Comparison of ENCODE assay signal across 10 mouse cellular contexts in genomic region chr2:168438981-168439452, GRCm38 (mm10).
A peak's percentile ranks its signal among the peaks of the same experiment; 100 is the strongest.
DNase-seq lines count a peak whose midpoint lies in the region; ATAC-seq and TF ChIP-seq lines count a peak whose summit lies in the region.
"Had no signal": no experiment of that assay in that cellular context is flagged by ENCODE, and none has a peak within 500 bp of the region (broad histone marks: within the 10 kb centered on the region; RNA-seq: fewer than 3 reads in every experiment).

No protein-coding gene starts in this region.

- no peak overlapping the region for H3K4me2 ChIP-seq in kidney, embryonic 15.5 days
- H3K4me2 ChIP-seq: hindbrain, embryonic 12.5 days; liver, embryonic 13.5 days had no signal

- H3K36me3 ChIP-seq in splenic B cell, adult 2 months (ENCODE audit: control insufficient read depth, insufficient read depth, low read length, poor library complexity, severe bottlenecking), result no peaks in the 10 kb centered on the region
- no peaks in the 10 kb centered on the region for H3K36me3 ChIP-seq in kidney, embryonic 15.5 days
- H3K36me3 ChIP-seq: hindbrain, embryonic 12.5 days; liver, embryonic 13.5 days had no signal

- H3K4me3 ChIP-seq in layer of hippocampus, adult 2 months, result no peak overlapping the region
- H3K4me3 ChIP-seq in kidney, embryonic 15.5 days (replicated peaks), result no peak overlapping the region
- H3K4me3 ChIP-seq: hindbrain, embryonic 12.5 days; liver, embryonic 13.5 days had no signal

- intact Hi-C loops in left cerebral cortex, postnatal 4 days (cut with DNase I), result no loop called here

- no peak for TF ChIP-seq POLR2A in brain, embryonic 14.5 days (IDR thresholded peaks at IDR 0.05; ENCODE audit: borderline replicate concordance, extremely low read depth, insufficient read depth, insufficient read length, poor library complexity, severe bottlenecking)

- WGBS in kidney, embryonic 15.5 days, result 54% methylated on average over 8 of the region's 8 CpGs

- H3K27ac ChIP-seq in layer of hippocampus, adult 2 months, result peak overlapping the region; percentile 82
- H3K27ac ChIP-seq in kidney, embryonic 15.5 days, result no peak overlapping the region
- H3K27ac ChIP-seq: hindbrain, embryonic 12.5 days; liver, embryonic 13.5 days had no signal

- no peak for ATAC-seq in kidney, embryonic 15.5 days (replicated peaks; ENCODE audit: low FRiP score)
- ATAC-seq in erythroblast, adult 5-6 weeks (replicated peaks; ENCODE audit: low FRiP score, poor library complexity, severe bottlenecking), result no peak

- H3K9me3 ChIP-seq in kidney, embryonic 15.5 days (replicated peaks), result no peaks in the 10 kb centered on the region

- no peak for TF ChIP-seq CTCF in layer of hippocampus, adult 2 months (conservative IDR thresholded peaks at IDR 0.05)
- no peak for TF ChIP-seq CTCF in brain, embryonic 14.5 days (IDR thresholded peaks at IDR 0.05; ENCODE audit: borderline replicate concordance, extremely low read depth, insufficient read depth, insufficient read length)

- no peak for DNase-seq in layer of hippocampus, adult 2 months (ENCODE audit: low spot score in 2 of 2)
- DNase-seq in layer of hippocampus, postnatal 25 days (ENCODE audit: extremely low spot score in 1 of 2, low spot score in 1 of 2), result no peak
- peak; percentile 39 for DNase-seq in brain, embryonic 14.5 days (ENCODE audit: low read depth)
- peak; percentile 36 for DNase-seq in left cerebral cortex, postnatal 4 days
- peak; percentile 72 for DNase-seq in splenic B cell, adult 2 months (ENCODE audit: low read depth, low spot score)
- no peak for DNase-seq in kidney, postnatal 10 days
- DNase-seq: liver, embryonic 13.5 days had no signal

- no peak overlapping the region for H3K9ac ChIP-seq in kidney, embryonic 15.5 days
- H3K9ac ChIP-seq: hindbrain, embryonic 12.5 days; liver, embryonic 13.5 days had no signal

- H3K27me3 ChIP-seq in splenic B cell, adult 2 months (ENCODE audit: control insufficient read depth, insufficient read depth, low read length, poor library complexity, severe bottlenecking), result no peaks in the 10 kb centered on the region
- no peaks in the 10 kb centered on the region for H3K27me3 ChIP-seq in kidney, embryonic 15.5 days
- H3K27me3 ChIP-seq: liver, embryonic 13.5 days had no signal

- H3K4me1 ChIP-seq in kidney, embryonic 15.5 days, result peaks cover 19% of the 10 kb centered on the region
- H3K4me1 ChIP-seq: liver, embryonic 13.5 days had no signal

Comparison
In these comparisons a context has a peak if more than half of its experiments do, and no peak if none do; other contexts are left out.
1. DNase-seq: peak in brain, embryonic 14.5 days (single experiment), left cerebral cortex, postnatal 4 days (single experiment) and splenic B cell, adult 2 months (single experiment); none in layer of hippocampus, adult 2 months (0 of 2), layer of hippocampus, postnatal 25 days (0 of 2) and kidney, postnatal 10 days (single experiment).